Mouse (Mus musculus): ENCODE measurements around the gene Shisa9.

GRCm38 (mm10) chr16:12094784-12095315, 110.9 kb downstream of the Shisa9 start:
- TF ChIP-seq CTCF (IDR thresholded peaks at IDR 0.05; ENCODE audit: low read depth): no peak
- TF ChIP-seq EP300 (IDR thresholded peaks at IDR 0.05; ENCODE audit: low read depth): no peak

Data from liver, embryonic 14.5 days (tissue).